Mouse (Mus musculus) right cerebral cortex, postnatal 10 days (tissue): ENCODE measurements around the gene Gamt.
A peak's percentile ranks its signal among the peaks of the same experiment; 100 is the strongest.
"Not testable (repeated sequence)": the region's sequence is repeated elsewhere in the genome, so short reads cannot be mapped to it uniquely, and the experiment has no call there.

Source experiments
- DNase-seq, 2 experiments: peaks; one replicate each; pipeline ENCODE4 v3.0.0; 2021; ENCODE audit warnings: low spot score in 2 of 2

Gene Gamt

DNA sequence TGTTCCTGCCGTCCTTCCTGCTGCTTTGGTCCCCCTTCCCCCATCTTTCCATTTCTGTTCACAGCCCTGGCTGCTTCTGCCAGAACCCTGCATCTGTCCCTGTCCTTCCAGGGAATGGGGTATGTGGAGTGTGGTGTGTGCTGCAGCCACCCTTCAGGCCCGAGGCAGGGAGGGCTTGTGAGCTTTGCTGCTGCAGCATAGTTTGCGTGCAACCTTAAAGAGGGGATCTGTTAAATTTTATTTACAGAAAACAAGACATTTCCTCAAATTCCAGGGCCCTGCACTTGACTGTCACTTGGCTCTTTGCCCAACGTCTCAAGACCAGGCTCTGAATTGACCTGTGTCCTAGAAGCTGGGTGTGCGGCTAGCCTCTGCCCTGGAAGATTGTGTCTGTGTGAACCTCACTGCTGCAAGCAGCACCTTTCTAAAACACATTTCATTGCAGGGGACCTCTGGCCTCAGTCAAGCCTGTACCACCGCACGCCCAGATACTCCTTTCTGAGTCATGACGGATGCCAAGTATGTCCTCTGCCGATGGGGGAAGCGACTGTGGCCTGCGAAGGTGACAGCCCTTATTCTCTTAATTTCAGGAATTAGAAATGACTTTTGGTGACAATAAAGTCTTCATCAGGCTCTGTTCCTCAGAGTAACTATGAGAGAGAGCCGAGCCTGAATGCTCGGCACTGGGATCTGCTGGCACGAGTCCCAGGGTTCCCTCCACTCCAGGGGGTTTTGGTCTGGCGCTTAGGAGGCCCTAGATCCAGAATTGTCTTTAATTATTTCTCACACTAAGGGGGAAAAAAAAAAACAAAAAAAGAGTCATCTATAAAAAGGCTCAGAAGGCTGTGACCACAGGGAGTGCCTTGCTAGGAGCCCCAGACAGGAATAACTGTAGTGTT lies 32.7 kb downstream of the Gamt start:
- DNase-seq = peak; percentile 56

DNA sequence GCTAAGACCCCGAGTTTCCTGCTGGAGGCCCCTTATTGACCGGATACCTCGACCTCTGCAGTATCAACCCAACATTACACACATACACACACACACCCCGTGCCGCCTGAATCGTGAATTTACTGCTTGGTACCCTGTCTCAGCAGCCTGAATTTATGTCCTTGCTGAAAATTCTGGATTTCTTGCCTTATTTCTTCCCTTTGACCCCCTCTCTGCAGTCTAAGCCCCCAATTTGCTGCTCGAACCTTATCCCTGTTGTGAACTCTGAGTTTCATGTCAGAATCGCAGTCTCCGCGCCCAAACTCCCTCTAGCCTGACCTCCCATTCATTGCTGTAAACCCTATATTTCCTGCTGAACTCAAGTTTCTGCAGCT lies 33.7 kb downstream of the Gamt start:
- peak in 1 of 2 experiments; percentile 44 for DNase-seq

DNA sequence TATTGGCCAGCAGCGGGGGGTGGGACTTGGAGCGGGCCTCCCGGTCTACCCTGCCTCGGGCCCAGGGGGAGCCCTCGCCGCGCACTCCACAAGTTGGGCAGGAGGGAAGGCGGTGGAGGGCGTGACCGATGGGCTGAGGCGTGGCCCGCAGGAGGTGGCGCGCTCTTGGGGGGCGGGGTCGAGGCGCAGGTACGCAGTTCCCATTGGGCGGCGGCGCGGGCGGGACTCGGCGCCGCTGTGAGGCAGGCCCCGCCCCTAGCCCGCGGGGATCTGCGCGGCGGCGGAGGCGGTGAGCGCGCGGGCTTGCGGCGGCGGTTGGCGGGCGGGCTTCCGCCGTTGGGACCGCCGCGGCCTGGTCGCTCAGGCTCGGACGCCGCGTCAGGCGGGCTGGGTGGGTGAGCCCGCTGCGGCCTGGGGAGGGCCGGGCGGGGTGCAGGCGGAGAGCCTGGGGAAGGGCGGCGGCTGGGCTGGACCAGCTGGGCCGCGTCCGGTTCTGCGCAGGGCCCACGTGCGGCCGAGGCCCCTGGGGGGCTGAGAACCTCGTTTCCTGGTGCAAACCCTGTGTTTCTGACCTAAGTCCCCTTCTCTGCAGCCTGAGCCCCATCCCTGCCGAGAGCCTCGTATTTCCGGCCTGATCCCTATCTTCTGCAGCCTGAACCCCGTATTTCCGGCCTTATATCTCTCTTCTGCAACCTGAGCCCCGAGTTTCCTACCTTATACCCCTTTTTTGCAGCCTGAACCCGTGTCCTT lies 34.2 kb downstream of the Gamt start, which contains the start of gene Mum1:
Gene Mum1 (plus strand): TSS at position 19 of the 750 bp plus-strand sequence.
- peak; percentile 99 for DNase-seq

DNA sequence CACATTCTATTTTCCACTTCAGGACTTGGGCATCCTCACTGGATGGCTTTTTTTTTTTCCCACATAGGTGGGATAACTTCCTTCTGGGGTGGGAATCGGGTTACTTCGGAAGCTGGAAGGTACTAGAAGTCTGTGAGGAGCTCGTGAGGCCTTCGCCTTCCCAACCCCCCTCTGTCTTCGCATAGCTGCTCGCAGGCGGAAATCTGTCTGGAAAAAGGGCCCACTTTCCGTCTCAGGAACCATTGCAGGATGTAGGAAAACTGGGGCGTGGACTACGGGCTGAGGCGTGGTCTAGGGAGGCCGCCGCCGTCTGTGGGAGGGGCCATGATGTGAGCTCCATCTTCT lies 34.8 kb downstream of the Gamt start:
- DNase-seq = no peak

DNA sequence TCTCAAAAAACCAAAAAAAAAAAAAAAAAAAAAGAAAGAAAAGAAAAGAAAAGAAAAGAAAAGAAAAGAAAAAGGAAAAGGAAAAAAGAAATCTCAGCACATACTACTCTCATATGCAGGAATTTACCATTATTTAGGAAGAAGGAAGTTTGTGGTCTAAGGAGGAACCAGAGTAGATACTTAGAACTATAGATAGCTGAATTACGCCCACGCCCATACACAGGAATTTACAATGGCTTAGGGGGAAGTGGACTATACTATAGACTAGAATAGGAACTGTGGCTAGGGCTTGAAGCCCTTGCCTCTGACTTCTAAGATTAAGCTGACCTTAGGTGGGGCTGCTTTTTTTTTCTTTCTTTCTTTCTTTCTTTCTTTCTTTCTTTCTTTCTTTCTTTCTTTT lies 37.7 kb downstream of the Gamt start:
- DNase-seq = not testable (repeated sequence)

DNA sequence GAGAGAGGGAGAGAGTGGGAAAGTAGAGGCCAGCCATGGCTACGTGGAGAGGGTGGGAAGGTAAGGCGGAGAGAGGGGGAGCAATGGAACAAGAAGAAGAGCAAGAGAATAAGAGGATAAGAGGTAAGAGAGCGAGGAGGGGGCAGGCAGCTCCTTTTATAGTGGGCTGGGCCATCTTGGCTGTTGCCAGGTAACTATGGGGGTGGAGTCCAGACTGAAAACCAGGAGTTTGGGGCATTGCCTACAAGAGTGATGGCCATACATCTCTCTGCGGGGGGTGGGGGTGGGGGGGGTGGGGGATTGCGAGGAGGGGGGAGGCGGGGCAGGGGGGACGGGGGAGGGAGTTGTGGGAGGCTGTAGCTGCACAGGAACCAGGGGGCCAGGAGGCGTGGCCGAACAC lies 40.1 kb downstream of the Gamt start:
- no peak for DNase-seq

DNA sequence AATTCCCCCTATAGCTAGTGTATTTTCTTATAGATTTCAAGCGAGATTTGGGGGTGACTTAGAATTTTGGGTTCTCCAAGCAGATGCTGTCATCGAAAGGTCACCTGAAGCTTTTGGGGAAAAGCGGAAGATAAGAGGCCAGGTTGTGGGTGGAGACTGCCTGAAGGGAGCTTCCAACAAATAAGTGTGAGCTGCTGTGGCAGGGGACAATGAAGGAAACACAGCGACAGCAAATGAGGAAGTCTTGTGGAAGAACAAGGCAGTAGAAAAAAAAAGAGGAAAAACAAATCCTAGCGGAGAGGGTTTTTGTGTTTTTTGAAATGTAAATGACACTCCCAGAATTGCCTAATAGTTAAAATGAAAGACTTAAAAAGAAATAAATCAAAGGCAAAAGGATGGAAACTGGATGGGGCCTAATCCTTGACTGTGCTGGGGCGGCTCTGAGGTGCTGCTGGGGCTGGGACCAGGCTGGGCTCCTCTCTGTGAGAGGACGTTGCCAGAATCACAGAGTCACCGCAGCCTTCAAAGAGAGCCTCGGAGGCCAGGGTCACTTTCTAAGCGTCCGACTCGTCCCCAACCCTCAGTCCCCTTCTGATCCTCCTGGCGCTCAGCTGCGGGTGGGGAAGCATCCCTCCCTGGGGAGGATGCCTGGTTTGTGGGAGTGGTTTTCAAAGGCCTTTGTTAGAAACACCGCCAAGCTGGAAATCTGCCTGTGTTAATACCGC lies 45.6 kb downstream of the Gamt start:
- no peak for DNase-seq

DNA sequence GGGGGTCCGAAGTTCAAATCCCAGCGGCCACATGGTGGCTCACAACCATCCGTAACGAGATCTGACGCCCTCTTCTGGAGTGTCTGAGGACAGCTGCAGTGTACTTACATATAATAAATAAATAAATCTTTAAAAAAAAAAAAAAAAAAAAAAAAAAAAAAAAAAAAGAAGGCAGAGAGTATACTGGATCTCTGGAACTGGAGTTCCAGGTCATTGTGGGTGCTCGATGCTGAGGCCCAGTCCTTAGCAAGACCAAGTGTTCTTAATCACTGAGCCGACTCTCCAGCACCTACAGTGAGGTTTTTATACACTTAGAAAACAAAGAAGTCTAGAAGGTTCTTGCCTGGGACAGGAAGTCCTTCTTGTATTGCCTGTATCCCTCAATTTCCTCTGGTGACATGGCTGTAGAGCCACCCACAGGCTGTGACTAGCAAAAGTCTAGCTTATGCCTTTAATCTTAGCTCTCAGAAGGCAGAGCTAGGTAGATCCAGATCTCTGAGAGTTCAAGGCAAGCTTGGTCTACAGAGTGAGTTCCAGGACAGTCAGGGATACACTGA lies 49.2 kb downstream of the Gamt start:
- not testable (repeated sequence) for DNase-seq

DNA sequence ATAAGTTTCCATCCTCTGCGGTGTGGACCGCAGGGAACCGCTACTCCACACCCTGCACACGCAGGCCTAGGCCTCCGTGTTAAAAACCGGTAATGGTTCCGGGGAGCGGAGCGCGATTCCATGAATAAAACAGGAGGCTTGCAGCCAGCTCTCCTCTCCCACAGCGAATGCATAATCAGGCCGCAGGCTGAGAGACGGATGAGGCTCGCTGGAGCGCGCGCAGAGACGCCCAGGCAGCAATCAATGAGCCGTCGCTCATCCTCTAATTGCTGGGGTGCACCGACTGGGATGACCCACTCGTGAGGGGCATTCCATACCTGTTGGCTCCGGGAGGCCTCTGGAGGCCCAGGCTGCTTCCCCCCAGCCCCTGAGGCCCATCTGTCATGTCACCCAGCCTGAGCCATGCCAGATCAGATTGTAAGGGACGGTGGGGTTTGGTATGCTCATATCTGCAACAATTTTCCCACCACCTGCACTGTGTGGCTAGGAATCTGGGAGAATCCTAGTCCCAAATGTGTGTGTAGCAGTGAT lies 51.9 kb downstream of the Gamt start:
- peak; percentile 69 for DNase-seq

DNA sequence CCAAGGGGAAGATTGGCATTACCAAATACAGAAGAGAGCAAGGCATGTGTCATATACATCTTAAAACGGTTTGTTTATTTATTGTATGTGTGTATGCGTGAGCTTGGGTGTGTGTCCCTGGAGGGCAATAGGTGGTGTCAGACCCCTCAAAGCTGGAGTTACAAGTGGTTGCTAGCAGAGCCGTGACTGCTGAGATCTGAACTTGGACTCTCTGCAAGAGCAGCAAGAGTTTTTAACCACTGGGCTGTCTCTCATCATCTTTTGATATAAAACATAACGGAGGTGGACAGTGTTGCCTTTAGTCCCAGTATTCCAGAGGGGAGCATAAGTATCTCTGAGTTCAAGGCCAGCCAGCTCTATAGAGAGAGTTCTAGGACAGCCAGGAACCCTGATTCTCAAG lies 52.6 kb downstream of the Gamt start:
- DNase-seq = no peak
